Mouse (Mus musculus) lung, adult 18-20 months (tissue): ENCODE measurements at regions not wholly inside any gene's neighbourhood (a gene's known extent, or its start where the extent isn't known, plus 50 kb on each side); places are given as distances from the start of the nearest gene placed in this dataset.

ENCODE experiments used
- DNase-seq, 2 experiments: peaks; one replicate each; pipeline ENCODE4 v3.0.0; 2022; ENCODE audit warnings: mixed read lengths in 2 of 2

DNA sequence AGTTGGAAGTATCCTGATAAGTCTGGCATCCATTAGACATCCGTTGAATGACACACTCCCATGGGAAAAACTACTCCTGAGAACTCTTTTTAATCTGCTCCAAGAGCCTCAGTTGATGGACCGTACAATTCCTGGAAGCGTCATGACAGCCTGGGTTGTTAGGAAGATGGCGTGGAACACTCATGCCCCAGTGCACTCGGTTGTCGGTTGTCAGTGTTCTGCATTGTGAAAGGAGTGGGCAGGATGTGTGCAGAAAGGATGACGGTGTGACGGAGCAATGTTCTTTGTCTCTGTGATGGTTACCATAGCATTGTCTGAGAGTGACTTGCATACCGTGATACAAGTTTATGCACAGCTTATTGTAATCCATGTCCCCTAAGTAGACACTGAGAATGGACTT lies 164.4 kb downstream of the Slc30a10 start:
- DNase-seq = no peak

DNA sequence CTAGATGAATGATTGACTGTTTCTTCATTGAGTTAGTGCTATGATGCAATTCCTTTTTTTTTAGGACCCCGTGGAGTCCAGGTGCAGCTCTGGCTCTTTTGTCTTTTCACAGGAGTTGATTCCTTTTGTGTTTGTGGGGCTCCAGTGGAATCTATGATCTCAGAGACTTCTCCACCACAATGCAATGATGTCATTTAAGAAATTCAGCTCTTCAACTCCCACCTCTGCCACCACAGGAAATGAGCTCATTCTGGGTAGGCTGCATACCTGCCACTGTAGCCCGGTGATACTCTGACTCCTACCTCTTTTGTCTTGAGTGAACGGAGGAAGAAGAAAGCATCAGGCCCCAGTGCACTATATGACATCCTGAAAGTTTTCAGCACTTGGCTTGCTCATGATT lies 173.8 kb downstream of the Slc30a10 start:
- no peak for DNase-seq

DNA sequence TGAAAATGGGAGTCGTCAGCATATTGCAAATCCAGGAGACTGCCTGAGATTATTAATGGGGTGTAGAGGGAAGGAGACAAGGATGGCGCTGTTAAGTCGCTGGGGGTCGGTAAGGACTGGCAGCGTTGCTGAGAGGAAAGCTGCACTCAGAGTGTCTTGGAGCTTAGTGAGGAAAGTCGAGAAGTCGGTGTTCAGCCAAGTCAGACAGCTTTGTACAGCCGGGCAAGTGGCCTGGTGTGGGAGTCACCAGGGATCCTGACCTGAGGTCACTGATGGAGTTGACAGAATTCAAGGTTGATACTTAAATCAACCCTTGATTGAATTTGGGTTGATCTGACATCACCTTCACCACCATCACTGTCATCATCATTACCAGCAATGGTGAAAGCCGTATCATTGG lies 175.3 kb downstream of the Slc30a10 start:
- no peak for DNase-seq

DNA sequence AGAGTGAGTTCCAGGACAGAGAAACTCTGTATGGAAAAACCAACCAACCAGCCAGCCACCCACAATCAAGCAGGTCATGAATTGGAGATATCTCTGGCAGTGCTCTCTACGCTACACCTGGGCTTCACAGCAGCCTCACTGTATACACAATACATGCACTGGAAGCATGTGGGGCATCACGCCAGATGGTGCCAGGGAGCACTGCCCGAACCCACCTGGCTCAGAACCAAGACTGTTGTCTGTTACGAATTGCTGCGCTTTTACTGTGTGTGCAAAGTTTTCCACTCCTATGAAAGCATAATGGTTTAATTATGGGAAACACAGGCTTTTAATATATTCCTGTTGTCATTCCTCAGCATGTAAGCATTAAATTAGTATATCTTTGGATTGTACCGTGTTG lies 184.0 kb downstream of the Slc30a10 start:
- no peak for DNase-seq

DNA sequence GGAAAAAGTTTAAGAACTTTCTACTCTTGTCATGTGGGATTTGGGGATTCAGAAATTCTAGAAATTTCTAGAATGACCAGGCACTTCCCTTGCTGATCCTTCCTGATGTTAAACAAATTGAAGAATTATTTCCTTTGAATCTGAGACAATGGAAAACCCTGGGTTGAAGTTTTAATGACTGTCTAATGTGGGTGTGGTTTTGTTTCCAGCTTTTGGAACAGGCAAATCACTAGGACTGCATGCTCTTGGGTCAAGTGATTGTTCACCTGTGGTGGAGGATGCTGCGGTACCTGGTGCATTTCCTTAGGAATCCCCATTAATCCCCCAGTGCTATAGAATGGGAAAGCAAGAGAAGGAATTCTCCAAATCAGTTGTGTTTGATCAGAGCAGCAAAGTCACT lies 184.8 kb downstream of the Slc30a10 start:
- DNase-seq = no peak

DNA sequence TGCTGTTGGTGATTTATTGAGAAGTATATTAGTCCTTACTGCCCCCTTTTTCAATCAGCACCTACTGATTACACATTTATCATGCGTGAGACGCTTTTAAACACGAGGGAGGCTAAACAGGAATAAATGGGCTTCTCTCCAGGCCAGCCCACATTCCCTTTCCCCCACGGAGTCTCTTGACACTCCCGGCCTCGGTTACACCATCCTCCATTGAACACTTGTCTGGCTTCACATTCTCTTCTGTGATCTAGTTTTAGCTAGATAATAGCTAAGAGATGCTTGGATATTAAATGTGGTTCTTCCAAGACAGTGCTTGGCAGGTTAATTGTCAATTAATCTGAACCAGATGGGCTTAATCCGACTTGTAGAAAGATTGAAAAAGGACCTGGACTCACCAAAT lies 189.4 kb downstream of the Slc30a10 start:
- no peak for DNase-seq

DNA sequence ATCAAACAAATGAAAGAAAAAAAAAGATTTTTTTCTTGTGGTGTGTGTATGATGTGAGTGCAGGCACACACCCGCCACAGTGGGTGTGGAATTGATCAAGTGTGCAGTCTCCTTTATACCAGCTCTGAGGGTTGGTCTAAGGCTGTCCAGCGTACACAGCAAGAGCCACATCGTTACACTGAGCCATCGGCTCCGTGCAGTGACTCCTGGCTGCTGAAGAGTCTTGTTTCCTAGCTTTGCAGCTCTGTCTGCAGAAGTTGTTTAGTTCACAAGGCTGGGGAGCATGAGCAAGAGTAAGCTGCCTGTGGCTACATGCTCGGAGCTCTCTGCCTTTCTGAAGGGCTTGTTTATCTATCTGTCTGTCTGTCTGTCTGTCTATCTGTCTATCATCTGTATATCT lies 193.5 kb downstream of the Slc30a10 start:
- DNase-seq = no peak

DNA sequence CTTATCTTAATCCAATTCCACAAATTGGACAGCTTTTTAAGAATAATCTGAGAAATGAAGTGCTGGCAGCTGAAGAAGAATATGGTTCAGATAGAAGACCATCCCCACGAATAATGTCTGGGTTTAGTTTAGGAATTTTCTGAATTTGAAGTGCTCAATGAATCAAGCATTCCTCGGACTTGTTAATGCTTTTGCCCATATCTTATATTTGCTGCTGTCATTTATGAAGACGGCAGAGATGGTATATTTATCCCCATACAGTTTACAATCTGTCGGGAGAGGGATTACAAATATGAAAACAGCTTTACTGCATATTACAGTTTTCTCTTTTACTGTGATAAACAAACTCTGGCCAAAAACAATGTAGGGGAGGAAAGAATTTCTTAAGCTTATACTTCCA lies 194.3 kb downstream of the Slc30a10 start:
- DNase-seq = no peak

DNA sequence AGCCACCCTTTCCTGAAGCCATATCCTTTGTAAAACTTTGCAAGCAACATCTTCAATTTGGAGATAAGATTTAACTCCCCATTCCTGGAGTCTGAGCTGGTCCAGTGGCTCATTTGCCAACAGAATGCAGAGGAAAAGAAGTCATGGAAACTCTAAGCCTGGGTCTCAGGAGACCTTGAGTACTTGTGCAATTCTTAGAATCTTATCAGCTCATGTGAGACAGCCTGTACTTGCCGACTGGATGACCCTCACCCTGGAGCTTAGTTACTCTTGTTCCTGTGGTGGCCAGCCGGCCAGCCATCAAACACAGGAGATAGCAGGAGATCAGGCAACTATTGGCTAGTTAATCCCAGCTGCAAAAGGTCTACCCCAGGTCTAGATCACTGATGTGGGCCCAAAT lies 196.3 kb downstream of the Slc30a10 start:
- no peak for DNase-seq

DNA sequence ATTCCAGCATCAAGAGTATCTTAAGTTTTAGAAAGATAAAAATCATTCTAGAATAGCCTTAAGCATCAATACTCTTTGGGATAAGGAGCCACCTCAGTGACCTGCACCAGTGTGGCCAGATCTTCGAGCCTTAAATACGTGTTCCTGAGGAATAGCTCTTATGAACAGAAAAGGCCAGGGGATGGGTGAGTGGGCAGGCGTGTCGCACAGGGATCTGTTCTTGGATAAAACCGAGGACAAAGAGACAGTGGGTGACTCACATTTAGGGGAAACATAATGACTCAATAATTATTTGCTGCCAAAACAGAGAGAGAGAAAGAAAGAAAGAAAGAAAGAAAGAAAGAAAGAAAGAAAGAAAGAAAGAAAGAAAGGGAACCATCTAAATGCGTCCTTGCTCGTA lies 200.4 kb downstream of the Slc30a10 start:
- DNase-seq = no peak

DNA sequence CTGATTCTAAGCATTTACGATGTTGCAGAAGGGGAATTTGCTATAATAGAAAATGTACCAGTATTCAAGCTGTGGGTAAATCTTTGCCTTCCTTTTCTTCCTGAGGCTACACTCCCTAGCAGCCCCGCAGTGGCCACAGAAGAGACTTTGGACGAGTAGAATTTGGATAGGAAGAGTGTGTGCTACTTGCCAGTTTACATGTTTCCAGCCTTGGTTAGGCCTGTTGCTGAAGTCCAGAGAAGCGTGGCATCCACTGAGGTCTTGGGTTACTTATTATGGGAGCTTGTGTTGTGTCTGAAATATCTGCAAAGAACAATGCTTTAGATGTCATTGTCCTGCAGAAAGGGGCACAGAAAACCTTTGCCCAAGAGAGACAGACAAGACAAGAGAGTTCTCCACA lies 200.8 kb downstream of the Slc30a10 start:
- no peak for DNase-seq

DNA sequence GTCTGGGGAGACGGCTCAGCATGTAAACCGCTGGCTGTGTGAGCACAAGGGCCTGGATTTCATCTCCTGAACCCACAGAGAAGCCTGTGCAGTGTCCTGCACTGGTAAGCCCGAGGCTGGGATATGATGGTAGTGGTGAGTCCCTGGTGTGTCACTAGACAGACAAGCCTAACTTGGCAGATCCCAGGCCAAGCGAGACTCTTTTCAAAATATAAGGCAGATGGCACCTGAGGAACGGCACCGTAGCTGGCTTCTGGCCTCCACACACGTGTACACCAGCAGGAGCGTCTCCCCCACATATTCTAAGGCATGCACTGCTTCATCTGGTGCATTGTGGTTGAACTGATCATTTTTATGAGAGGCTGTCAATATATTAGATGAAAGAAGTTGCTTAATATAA lies 202.6 kb downstream of the Slc30a10 start:
- no peak for DNase-seq

DNA sequence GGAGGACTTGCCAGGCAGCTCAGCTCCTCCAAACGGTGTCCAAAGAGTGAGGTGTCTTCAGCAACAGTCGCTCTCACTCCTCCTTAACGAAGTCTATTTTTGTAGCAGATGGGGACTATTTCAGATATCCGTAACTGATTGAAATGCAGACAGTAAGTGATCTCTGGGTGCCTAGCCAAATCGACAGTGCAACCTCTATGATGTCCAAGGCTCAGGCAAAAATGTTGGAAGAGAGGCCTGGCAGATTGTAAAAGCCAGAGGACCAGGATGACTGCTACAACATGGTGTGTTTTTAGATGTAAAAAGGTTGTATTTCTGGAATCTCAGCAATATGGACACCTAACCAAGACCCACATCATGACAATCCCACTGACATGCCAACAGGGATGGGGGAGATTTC lies 204.8 kb downstream of the Slc30a10 start:
- no peak for DNase-seq

DNA sequence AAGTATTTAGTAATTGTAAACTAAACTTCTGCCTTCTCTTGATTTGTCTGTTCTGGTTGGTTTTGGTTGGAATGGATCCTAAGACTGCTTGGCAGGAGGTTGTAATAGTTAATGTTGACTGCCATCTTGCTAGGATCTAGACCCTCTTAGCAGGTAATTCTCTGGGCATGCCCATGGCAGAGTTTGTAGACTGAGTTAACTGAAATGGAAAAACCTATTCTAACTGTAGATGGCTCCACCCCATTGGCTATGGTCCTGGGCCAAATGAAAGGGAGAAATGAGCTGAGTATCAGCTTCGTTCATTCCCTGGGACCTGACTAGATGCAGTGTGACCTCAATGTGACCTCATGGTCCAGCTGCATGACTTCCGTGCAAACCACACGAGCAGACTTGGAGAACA lies 207.7 kb downstream of the Slc30a10 start:
- DNase-seq = no peak

DNA sequence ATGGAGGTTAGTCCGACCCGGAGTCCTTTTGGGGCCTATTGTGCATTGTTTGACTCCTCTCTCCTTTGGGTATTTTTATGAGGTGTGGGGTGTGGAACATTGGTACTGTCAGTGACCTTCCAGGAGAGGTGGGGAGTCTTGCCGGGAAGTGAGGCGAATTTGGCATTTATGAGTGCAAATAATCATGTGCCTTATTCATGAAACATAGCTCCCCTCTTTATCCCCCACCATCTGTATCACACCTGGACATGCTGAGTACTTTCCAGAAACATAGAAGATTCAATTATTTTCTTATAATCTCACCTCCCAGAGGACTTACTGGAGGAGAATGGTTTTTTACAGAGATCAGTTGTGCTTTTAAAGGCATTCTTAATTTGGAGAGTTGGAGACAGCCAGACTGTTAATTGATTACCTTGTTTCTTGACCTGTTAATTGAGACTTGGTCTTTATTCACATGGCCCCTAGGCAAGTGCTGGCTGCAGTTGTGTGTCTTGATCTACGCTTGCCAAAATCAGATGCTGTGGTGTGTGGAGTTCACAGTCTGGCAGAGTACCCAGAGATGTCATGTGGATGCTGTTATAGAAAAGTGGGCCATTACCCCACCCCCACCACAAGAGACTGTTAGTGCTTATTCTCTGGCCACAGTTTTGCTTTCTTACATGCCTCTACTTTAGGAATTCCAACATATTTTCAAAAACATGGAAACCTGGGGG lies 215.5 kb downstream of the Slc30a10 start:
- DNase-seq = no peak

DNA sequence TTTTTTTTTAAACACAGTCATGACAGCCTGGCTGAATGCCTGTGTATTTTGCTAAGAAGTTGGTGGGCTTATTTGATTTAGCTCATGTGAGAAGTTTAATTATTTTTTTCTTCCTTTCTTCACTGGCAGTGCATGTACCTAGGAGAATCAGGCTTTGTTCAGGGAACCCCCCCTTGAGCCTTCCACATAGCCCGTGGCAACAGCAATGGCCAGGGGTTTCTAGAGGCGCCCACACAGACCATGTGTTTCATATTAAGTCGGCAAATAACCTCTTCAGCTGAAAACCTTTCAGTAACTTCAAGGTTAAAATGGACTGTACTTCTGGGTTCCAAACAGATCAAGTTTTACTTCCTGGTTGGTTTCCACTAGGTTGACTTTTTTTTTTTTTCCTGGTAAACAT lies 218.3 kb downstream of the Slc30a10 start:
- DNase-seq = no peak

DNA sequence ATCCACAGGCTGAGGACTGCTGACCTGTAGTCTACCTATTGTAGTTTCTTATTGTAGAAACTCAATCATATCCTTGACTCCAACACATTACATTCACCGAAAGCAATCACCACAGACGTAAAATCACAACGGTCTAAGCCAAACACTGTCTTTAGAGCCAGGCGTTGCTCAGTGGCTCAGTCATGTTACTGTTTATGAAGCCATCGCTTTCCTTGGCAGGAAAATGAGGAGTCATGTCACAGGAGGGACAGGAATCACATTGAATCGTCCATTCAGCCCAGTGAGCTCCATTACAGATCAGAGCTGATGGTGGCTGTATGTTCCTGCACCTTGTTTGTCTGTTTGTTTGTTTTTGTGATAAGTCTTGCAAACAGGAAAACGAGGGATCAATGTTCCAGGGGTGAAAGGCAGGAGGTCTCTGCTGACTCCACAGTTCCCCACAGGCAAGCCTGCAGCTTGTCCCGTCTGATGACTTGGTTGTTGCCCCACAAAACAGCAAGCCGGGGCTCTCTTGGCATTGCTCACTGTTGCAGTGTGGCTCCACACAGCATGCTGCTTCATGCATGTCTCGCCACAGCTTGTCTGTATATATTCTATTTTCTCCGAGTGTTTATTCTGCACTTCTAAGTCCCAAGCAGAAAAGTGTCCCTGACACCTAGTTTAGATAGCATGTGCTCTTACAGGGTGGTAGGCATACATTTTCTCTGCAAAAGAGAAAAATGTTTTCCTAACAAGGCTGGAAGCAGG lies 221.2 kb downstream of the Slc30a10 start:
- DNase-seq = no peak

DNA sequence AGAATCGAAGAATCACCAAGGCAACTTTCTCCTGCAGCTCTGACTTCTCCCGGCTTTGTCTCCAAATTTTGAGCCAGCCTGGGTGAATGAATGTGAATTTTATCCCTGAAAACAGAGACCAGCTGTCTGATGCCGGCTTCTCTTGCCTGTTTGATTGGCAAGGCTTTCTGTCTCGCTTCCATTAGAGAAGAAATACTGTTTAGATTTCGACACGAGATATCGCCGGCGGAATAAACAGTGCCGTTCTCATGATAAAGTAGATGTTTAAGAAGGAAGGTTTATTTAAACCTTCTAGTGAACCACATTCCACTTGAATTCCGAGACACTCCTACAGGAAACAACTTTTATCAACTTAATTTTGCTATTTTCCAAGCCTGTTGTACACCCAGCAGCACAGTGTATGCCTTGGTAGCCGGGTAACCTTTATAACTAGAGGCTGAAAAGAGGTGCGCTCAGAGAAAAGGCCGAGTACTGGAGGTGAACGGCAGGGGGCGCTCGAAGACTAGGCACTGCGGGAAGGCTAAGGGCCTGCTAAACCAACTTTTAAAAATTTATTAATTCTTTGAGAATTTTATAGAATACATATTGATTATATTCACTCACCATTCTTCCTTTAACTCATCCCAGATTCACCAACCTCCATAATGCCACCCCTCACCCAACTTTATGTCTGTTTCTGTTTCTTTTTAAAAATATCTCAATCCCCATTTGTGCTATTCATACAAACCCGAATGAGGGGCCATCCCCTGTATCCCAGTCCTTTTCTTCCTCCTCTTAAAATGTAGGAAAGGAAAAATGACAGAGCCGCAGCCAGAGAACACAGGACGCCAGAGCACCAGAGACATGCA lies 227.2 kb downstream of the Slc30a10 start:
- DNase-seq = peak; percentile 68 to 74

DNA sequence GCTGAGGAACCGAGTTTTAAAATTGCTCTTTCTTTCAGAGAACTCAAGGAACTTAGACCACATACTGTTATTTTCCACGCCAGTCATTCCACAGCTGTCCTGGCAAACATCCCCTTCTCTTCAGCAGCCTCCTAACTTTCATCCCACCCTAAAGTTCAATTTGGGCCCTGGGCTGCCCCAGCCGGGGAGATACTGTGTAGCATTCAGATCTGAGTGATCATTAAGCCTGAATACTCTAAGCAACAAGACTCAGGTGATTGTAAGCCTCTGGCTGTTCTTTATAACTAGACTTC lies 227.8 kb downstream of the Slc30a10 start:
- DNase-seq = no peak

DNA sequence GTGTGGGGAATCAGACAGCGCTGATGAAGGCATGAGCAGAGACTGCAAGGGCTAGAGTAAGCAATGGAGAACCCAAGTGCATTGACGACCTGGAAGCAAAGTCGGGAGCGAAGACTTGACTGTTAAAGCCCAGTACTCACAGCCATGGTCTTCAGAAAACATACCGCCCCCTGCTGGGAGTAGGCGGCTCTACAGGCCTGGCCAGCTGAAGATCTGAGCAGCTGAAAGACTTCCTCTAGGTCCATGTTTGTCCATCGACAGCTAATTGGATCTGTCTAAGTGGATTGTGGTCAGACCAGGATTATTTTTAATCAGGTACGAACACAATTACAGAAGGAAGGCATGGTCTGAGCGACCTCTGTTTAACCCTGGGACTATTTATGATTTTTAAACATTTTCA lies 230.0 kb downstream of the Slc30a10 start:
- DNase-seq = peak in 1 of 2 experiments; percentile 32

DNA sequence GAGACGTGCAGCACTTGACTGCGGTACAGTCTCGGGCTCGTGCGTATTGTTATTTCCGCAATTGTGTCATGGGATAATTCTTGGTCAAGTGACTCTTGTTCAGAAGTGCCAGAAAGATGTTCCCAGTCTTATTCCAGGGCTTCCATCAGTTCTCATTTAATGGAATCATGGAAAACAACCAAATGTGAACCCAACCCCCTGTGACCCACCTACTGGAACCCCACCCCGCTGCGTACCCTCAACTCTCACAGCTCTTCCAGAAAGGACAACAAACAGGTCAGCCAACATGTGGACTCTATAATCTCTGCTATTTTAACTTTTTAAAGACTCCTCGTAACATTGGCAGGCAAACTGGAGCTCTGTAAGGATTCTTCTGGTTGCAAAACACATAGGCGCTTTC lies 233.9 kb downstream of the Slc30a10 start:
- DNase-seq = no peak

DNA sequence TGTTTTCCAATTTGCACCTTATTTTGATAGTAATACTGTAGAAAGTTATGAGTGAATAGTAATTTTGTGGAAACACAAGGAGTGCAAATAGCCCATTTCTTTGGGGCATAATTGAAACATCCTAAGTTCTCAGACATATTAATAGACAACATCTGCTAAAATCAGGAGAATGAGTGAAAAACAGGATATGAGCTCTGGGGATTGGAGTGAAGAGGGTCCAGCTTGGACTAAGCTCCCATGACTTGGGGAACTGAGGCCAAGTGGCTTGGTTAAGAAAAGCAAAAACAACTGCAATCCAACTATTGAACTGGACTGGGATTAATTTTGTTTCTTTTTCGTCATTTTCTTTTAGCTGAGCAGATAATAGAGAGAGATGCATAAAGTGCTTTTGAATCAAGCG lies 240.7 kb downstream of the Slc30a10 start:
- DNase-seq = no peak

DNA sequence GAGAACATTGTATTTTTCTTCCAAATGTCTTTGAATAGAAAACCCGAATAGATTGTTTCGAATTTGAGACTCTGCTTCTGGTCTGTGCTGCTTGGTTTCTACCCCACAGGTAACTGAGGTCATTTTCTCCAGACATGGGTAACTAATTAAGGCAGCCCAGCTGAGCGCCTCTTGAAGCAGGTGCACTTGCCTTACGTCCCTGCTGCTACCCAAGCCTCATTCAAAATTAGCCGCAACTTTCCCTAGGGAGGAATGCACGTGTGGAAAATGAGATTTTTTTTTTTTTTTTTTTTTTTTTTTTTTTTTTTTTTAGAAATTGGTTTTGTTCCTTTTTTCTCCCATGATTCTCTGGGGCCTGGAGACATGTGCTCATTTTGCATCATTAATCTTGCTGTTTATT lies 245.1 kb downstream of the Slc30a10 start:
- DNase-seq = no peak

DNA sequence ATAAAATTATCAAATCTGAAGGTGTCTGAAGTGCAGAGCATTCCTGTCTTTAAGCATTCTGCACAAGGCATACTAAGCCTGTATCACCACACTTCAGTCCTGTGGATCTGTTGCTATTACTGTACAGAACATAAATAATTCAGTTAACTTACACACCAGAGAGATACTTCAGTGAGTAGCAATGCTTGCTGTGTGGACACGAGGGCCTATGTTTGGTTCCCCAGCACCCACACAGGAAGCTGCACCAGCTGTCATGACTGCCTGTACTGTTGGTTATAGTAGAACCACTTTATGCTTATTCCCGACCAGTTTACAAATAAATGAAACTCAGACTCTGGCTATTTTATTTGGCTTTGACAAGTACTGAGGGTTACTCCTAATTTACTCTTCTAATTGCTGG lies 271.7 kb downstream of the Slc30a10 start:
- no peak for DNase-seq
